Comparison of ENCODE assay signal across 8 mouse cellular contexts in genomic region chr11:48799921-48800701, GRCm38 (mm10). TPM values are rescaled to one million over a fixed set of nuclear protein-coding genes. Genes with fewer than 3 reads are reported as not detected.
DNase-seq lines count a peak whose midpoint lies in the region; ATAC-seq lines count a peak whose summit lies in the region.

Rack1 (plus strand) TSS chr11:48800332.

- peak within 1 kb of the TSS; percentile 75 for H3K4me2 ChIP-seq in embryonic facial prominence, embryonic 12.5 days (replicated peaks)
- H3K4me2 ChIP-seq in midbrain, embryonic 12.5 days (replicated peaks) = peak within 1 kb of the TSS; percentile 80

- H3K36me3 ChIP-seq in embryonic facial prominence, embryonic 12.5 days = peaks cover 37% of the 10 kb centered on the region
- peaks cover 42% of the 10 kb centered on the region for H3K36me3 ChIP-seq in limb, embryonic 10.5 days
- peaks cover 36% of the 10 kb centered on the region for H3K36me3 ChIP-seq in midbrain, embryonic 12.5 days

- H3K27me3 ChIP-seq in embryonic facial prominence, embryonic 12.5 days = no peaks in the 10 kb centered on the region
- H3K27me3 ChIP-seq in limb, embryonic 10.5 days (ENCODE audit: low read depth, poor library complexity, severe bottlenecking) = no peaks in the 10 kb centered on the region
- H3K27me3 ChIP-seq in midbrain, embryonic 12.5 days = no peaks in the 10 kb centered on the region

- H3K4me1 ChIP-seq in embryonic facial prominence, embryonic 12.5 days = peaks cover 19% of the 10 kb centered on the region
- H3K4me1 ChIP-seq in limb, embryonic 10.5 days = peaks cover 23% of the 10 kb centered on the region
- peaks cover 28% of the 10 kb centered on the region for H3K4me1 ChIP-seq in midbrain, embryonic 12.5 days

- DNase-seq in 3134 (ENCODE audit: extremely low read depth, insufficient read length, low spot score) = peak; percentile 90
- DNase-seq in adrenal gland, postnatal 36 days = peak; percentile 91 to 92
- DNase-seq in heart, adult 11 months = peak; percentile 99
- DNase-seq in kidney, adult 18-20 months = peak; percentile 93
- DNase-seq in limb, embryonic 10.5 days (ENCODE audit: low spot score) = peak; percentile 94
- DNase-seq in skeletal muscle tissue, adult 2 months (ENCODE audit: low read depth, low spot score) = peak; percentile 88

- under 1% methylated on average over 47 of the region's 47 CpGs for WGBS in embryonic facial prominence, embryonic 12.5 days
- under 1% methylated on average over 47 of the region's 47 CpGs for WGBS in limb, embryonic 10.5 days
- under 1% methylated on average over 47 of the region's 47 CpGs for WGBS in midbrain, embryonic 12.5 days

- H3K9me3 ChIP-seq in embryonic facial prominence, embryonic 12.5 days = no peaks in the 10 kb centered on the region
- no peaks in the 10 kb centered on the region for H3K9me3 ChIP-seq in limb, embryonic 10.5 days (replicated peaks)
- H3K9me3 ChIP-seq in midbrain, embryonic 12.5 days = no peaks in the 10 kb centered on the region

- peak within 1 kb of the TSS; percentile 89 for H3K4me3 ChIP-seq in embryonic facial prominence, embryonic 12.5 days
- peak within 1 kb of the TSS; percentile 83 for H3K4me3 ChIP-seq in limb, embryonic 10.5 days
- H3K4me3 ChIP-seq in midbrain, embryonic 12.5 days = peak within 1 kb of the TSS; percentile 81

- H3K9ac ChIP-seq in embryonic facial prominence, embryonic 12.5 days = peak within 1 kb of the TSS; percentile 94
- peak within 1 kb of the TSS; percentile 90 for H3K9ac ChIP-seq in midbrain, embryonic 12.5 days (replicated peaks)

- ATAC-seq in embryonic facial prominence, embryonic 12.5 days (ENCODE audit: insufficient number of reproducible peaks, insufficient read depth, low FRiP score, low TSS enrichment) = peak; percentile 87
- ATAC-seq in midbrain, embryonic 12.5 days (ENCODE audit: low FRiP score, low read depth) = peak; percentile 91

- peak within 1 kb of the TSS; percentile 98 for H3K27ac ChIP-seq in embryonic facial prominence, embryonic 12.5 days
- peak within 1 kb of the TSS; percentile 94 for H3K27ac ChIP-seq in limb, embryonic 10.5 days
- peak within 1 kb of the TSS; percentile 94 for H3K27ac ChIP-seq in midbrain, embryonic 12.5 days (replicated peaks)

RNA-seq across cellular contexts. Expression of gene Rack1, which starts in this region (rescaled TPM):
- total RNA-seq in adrenal gland, postnatal 36 days (2021) = 100 to 1,000 TPM; 711 to 729 TPM
- 660 and 665 TPM in 2 replicates for polyA plus RNA-seq in embryonic facial prominence, embryonic 12.5 days (2016; fragmentation: Nextera tagmentation; extraction: Ambion mirVana)
- polyA plus RNA-seq in limb, embryonic 10.5 days (2016; fragmentation: Nextera tagmentation; extraction: Ambion mirVana) = 818 and 973 TPM in 2 replicates
- 503 and 506 TPM in 2 replicates for polyA plus RNA-seq in midbrain, embryonic 12.5 days (2016; fragmentation: Nextera tagmentation; extraction: Ambion mirVana)

Comparison
In these comparisons a context has a peak if more than half of its experiments do, and no peak if none do; other contexts are left out.
1. Peak in every context shown above with its lines: DNase-seq, ATAC-seq, H3K4me3 ChIP-seq and H3K27ac ChIP-seq.